Mouse (Mus musculus) stomach, postnatal 0 days (tissue): Measurements from ENCODE around the gene Spen.

Source experiments
- CTCF ChIP-seq: IDR thresholded peaks from 2 replicates; pipeline ENCODE4 v1.5.1; 2016; ENCODE audit warnings: antibody characterized with exemption, low read depth, mild to moderate bottlenecking, moderate library complexity
- EP300 ChIP-seq: optimal IDR thresholded peaks from 2 replicates; pipeline ENCODE3; 2016; ENCODE audit warnings: antibody characterized with exemption

- TF ChIP-seq CTCF (no peak), EP300 (no peak)
Measured at GRCm38 (mm10) chr4:141461088-141461487, 77.3 kb downstream of the Spen start.
